Mouse (Mus musculus): ENCODE measurements around the gene Stab1.

DNA sequence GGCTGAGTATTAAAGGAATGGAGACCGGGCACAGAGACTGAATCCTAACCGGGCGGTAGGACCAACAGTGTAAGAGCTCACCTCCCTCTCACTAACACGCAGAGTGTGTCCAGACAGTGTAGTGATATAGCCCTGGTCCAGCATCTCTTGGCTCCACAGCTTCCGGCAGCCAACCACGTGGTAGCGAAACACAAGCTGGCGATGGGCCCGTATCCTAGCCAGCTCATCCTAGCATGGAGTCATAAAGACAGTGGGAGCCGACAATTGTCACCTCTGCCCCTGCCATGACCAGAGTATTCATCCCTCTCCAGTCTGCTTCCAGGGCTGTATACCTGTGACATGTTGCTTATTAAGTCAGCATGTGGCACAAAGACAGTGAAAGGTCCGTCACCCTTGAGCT is 22.7 kb downstream of the Stab1 start:
- no peak for TF ChIP-seq CTCF (IDR thresholded peaks at IDR 0.05; ENCODE audit: low read depth)
- TF ChIP-seq EP300 (IDR thresholded peaks at IDR 0.05; ENCODE audit: low read depth) = no peak

All from heart, postnatal 0 days (tissue).